Mouse (Mus musculus) embryonic facial prominence, embryonic 10.5 days (tissue): Measurements from ENCODE around the gene Hivep2. TPM values are rescaled to one million over a fixed set of nuclear protein-coding genes. Genes with fewer than 3 reads are reported as not detected.
A peak's percentile ranks its signal among the peaks of the same experiment; 100 is the strongest.

Experiments used
- DNase-seq: peaks from one replicate; pipeline ENCODE4 v3.0.0-alpha.2; 2017; ENCODE audit warnings: low spot score
- H3K27ac ChIP-seq: fragments of 300-500 bp; sonication (generic); replicated peaks from 2 replicates; pipeline ENCODE4 v1.5.1; 2016; ENCODE audit warnings: mild to moderate bottlenecking
- H3K27me3 ChIP-seq: fragments of 300-500 bp; sonication (generic); replicated peaks from 2 replicates; pipeline ENCODE4 v1.6.1; 2016; ENCODE audit warnings: low read depth, mild to moderate bottlenecking; ENCODE audit not compliant: poor library complexity, severe bottlenecking
- H3K36me3 ChIP-seq: fragments of 300-500 bp; sonication (generic); replicated peaks from 2 replicates; pipeline ENCODE4 v1.6.1; 2016; ENCODE audit warnings: mild to moderate bottlenecking, moderate library complexity
- H3K4me1 ChIP-seq: fragments of 300-500 bp; sonication (generic); 2 replicates; pipeline ENCODE4 v1.6.1; 2016
- H3K4me3 ChIP-seq: fragments of 300-500 bp; sonication (generic); 2 replicates; pipeline ENCODE4 v1.5.1; 2016; ENCODE audit warnings: mild to moderate bottlenecking, moderate library complexity
- H3K9me3 ChIP-seq: fragments of 300-500 bp; sonication (generic); 2 replicates; pipeline ENCODE4 v1.6.1; 2016; ENCODE audit warnings: mild to moderate bottlenecking
- WGBS: fragments of 180-500 bp; shearing (Covaris S2); methylation state at CpG from one replicate; pipeline ENCODE4 v1.1.7; 2016; 5-methylcytosine and 5-hydroxymethylcytosine counted together
- polyA plus RNA-seq: library from polyadenylated mRNA; unstranded; fragments of >200 nt; fragmentation: Nextera tagmentation; extraction: Ambion mirVana; gene quantifications from 2 replicates; pipeline ENCODE4 v1.2.1, GENCODE M21; 2016

Hivep2 gene
- polyA plus RNA-seq, 1 experiment from 2014 or later = 1.9 TPM

- Histone ChIP-seq H3K36me3 (no peaks in the 10 kb centered on the region), H3K27ac (no peak overlapping the region), H3K4me1 (peaks cover 15% of the 10 kb centered on the region), H3K4me3 (peak overlapping the region; percentile 68), H3K27me3 (no peaks in the 10 kb centered on the region), H3K9me3 (no peaks in the 10 kb centered on the region)
- no peak for DNase-seq
- 70% methylated on average over 6 of the region's 6 CpGs for WGBS
Observed at GRCm38 (mm10) chr10:13982271-13982670, 16.4 kb downstream of the Hivep2 start.

GRCm38 (mm10) chr10:13982769-13983381 is 17.0 kb downstream of the Hivep2 start:
- WGBS = under 1% methylated on average over 34 of the region's 34 CpGs

GRCm38 (mm10) chr10:13983631-13984030 is 17.8 kb downstream of the Hivep2 start:
- peak; percentile 21 for DNase-seq
- H3K27ac ChIP-seq = peak overlapping the region; percentile 92; the same call in 1 of the 2 replicates
- peaks cover 25% of the 10 kb centered on the region for H3K4me1 ChIP-seq
- no peaks in the 10 kb centered on the region for H3K27me3 ChIP-seq
- H3K9me3 ChIP-seq = no peaks in the 10 kb centered on the region
- H3K4me3 ChIP-seq = no peak overlapping the region
- WGBS = 56% methylated on average over 12 of the region's 12 CpGs
- no peaks in the 10 kb centered on the region for H3K36me3 ChIP-seq

More at GRCm38 (mm10) chr10:13982769-13983381, 17.0 kb downstream of the Hivep2 start:
- DNase-seq = peak; percentile 83
- no peaks in the 10 kb centered on the region for H3K36me3 ChIP-seq
- H3K27ac ChIP-seq = peak overlapping the region; percentile 92
- H3K9me3 ChIP-seq = no peaks in the 10 kb centered on the region
- H3K27me3 ChIP-seq = no peaks in the 10 kb centered on the region
- H3K4me1 ChIP-seq = peaks cover 18% of the 10 kb centered on the region
- peak overlapping the region; percentile 68 for H3K4me3 ChIP-seq

GRCm38 (mm10) chr10:13984233-13984632 is 18.4 kb downstream of the Hivep2 start:
- Histone ChIP-seq H3K4me1 (peaks cover 28% of the 10 kb centered on the region), H3K4me3 (no peak overlapping the region), H3K27me3 (no peaks in the 10 kb centered on the region), H3K27ac (no peak overlapping the region), H3K9me3 (no peaks in the 10 kb centered on the region), H3K36me3 (no peaks in the 10 kb centered on the region)
- no peak for DNase-seq

- no peaks in the 10 kb centered on the region for H3K36me3 ChIP-seq
- WGBS = 93% methylated on average over 2 of the region's 2 CpGs
- no peaks in the 10 kb centered on the region for H3K27me3 ChIP-seq
- H3K4me1 ChIP-seq = peaks cover 28% of the 10 kb centered on the region
- no peak overlapping the region for H3K4me3 ChIP-seq
- no peak for DNase-seq
- H3K9me3 ChIP-seq = no peaks in the 10 kb centered on the region
- H3K27ac ChIP-seq = no peak overlapping the region
Observed at GRCm38 (mm10) chr10:13986539-13986938, 20.7 kb downstream of the Hivep2 start.

GRCm38 (mm10) chr10:13987336-13987735 is 21.5 kb downstream of the Hivep2 start:
- Histone ChIP-seq H3K4me1 (peaks cover 28% of the 10 kb centered on the region), H3K9me3 (no peaks in the 10 kb centered on the region), H3K36me3 (no peaks in the 10 kb centered on the region), H3K27ac (no peak overlapping the region), H3K4me3 (no peak overlapping the region), H3K27me3 (no peaks in the 10 kb centered on the region)
- DNase-seq = no peak
- 79% methylated on average over 3 of the region's 3 CpGs for WGBS

GRCm38 (mm10) chr10:13988280-13988679 is 22.4 kb downstream of the Hivep2 start:
- no peak overlapping the region for H3K27ac ChIP-seq
- H3K4me1 ChIP-seq = peaks cover 21% of the 10 kb centered on the region
- WGBS = 39% methylated on average over 9 of the region's 9 CpGs
- no peak overlapping the region for H3K4me3 ChIP-seq
- H3K27me3 ChIP-seq = no peaks in the 10 kb centered on the region
- H3K9me3 ChIP-seq = no peaks in the 10 kb centered on the region
- DNase-seq = peak; percentile 42
- H3K36me3 ChIP-seq = no peaks in the 10 kb centered on the region

GRCm38 (mm10) chr10:13988757-13989156 is 22.9 kb downstream of the Hivep2 start:
- peaks cover 17% of the 10 kb centered on the region for H3K4me1 ChIP-seq
- no peaks in the 10 kb centered on the region for H3K9me3 ChIP-seq
- no peak for DNase-seq
- H3K4me3 ChIP-seq = no peak overlapping the region
- no peak overlapping the region for H3K27ac ChIP-seq
- no peaks in the 10 kb centered on the region for H3K36me3 ChIP-seq
- WGBS = 79% methylated on average over 4 of the region's 4 CpGs
- no peaks in the 10 kb centered on the region for H3K27me3 ChIP-seq

- WGBS = 89% methylated on average over 2 of the region's 2 CpGs
- Histone ChIP-seq H3K27ac (no peak overlapping the region), H3K4me3 (no peak overlapping the region)
Observed at GRCm38 (mm10) chr10:13990842-13991241, 25.0 kb downstream of the Hivep2 start.

GRCm38 (mm10) chr10:13993411-13993810 is 27.5 kb downstream of the Hivep2 start:
- Histone ChIP-seq H3K27me3 (no peaks in the 10 kb centered on the region), H3K27ac (no peak overlapping the region), H3K36me3 (no peaks in the 10 kb centered on the region), H3K9me3 (no peaks in the 10 kb centered on the region), H3K4me1 (peaks cover 5% of the 10 kb centered on the region), H3K4me3 (no peak overlapping the region)
- 88% methylated on average over 6 of the region's 6 CpGs for WGBS
- DNase-seq = no peak

More at GRCm38 (mm10) chr10:13990842-13991241, 25.0 kb downstream of the Hivep2 start:
- H3K4me1 ChIP-seq = peaks cover 12% of the 10 kb centered on the region
- no peaks in the 10 kb centered on the region for H3K27me3 ChIP-seq
- DNase-seq = no peak
- H3K9me3 ChIP-seq = no peaks in the 10 kb centered on the region
- no peaks in the 10 kb centered on the region for H3K36me3 ChIP-seq

- H3K4me1 ChIP-seq = 0 out of 2 replicates have a peak, but pooled peaks cover 2% of the 10 kb centered on the region
- 90% methylated on average over 4 of the region's 4 CpGs for WGBS
- H3K27me3 ChIP-seq = no peaks in the 10 kb centered on the region
- H3K4me3 ChIP-seq = no peak overlapping the region
- no peak overlapping the region for H3K27ac ChIP-seq
- no peaks in the 10 kb centered on the region for H3K36me3 ChIP-seq
- H3K9me3 ChIP-seq = no peaks in the 10 kb centered on the region
- DNase-seq = no peak
Observed at GRCm38 (mm10) chr10:13997336-13997735, 31.5 kb downstream of the Hivep2 start.

- Histone ChIP-seq H3K4me3 (no peak overlapping the region), H3K36me3 (no peaks in the 10 kb centered on the region), H3K27me3 (no peaks in the 10 kb centered on the region), H3K27ac (no peak overlapping the region), H3K9me3 (no peaks in the 10 kb centered on the region), H3K4me1 (no peaks in the 10 kb centered on the region)
- 73% methylated on average over 4 of the region's 4 CpGs for WGBS
- no peak for DNase-seq
Observed at GRCm38 (mm10) chr10:14004769-14005517, 39.1 kb downstream of the Hivep2 start.

GRCm38 (mm10) chr10:14009721-14010120 is 43.8 kb downstream of the Hivep2 start:
- H3K27ac ChIP-seq = no peak overlapping the region
- no peak overlapping the region for H3K4me3 ChIP-seq
- no peaks in the 10 kb centered on the region for H3K27me3 ChIP-seq
- no peaks in the 10 kb centered on the region for H3K9me3 ChIP-seq
- DNase-seq = no peak
- no peaks in the 10 kb centered on the region for H3K36me3 ChIP-seq
- 69% methylated on average over 2 of the region's 2 CpGs for WGBS
- no peaks in the 10 kb centered on the region for H3K4me1 ChIP-seq
